Mouse (Mus musculus) midbrain, postnatal 0 days (tissue): ENCODE results near the gene 4930523C07Rik. TPM values are rescaled to one million over a fixed set of nuclear protein-coding genes. Genes with fewer than 3 reads are reported as not detected.

Source experiments
- ATAC-seq: fragments of 200-750 bp; cut with Nextera tagmentation; 2 replicates; pipeline ENCODE4 v1.8.0; 2017; ENCODE audit warnings: moderate number of reproducible peaks, mild to moderate bottlenecking, moderate TSS enrichment, moderate library complexity; ENCODE audit not compliant: low FRiP score
- DNase-seq: peaks from one replicate; pipeline ENCODE4 v3.0.0-alpha.2; 2015; ENCODE audit warnings: low spot score
- H3K27ac ChIP-seq: fragments of 300-500 bp; sonication (generic); 2 replicates; pipeline ENCODE4 v1.5.1; 2014; ENCODE audit warnings: low read depth, mild to moderate bottlenecking, low read length, mixed read lengths
- H3K27me3 ChIP-seq: fragments of 300-500 bp; sonication (generic); 2 replicates; pipeline ENCODE4 v1.6.1; 2014; ENCODE audit warnings: low read length, control low read depth, mixed read lengths; ENCODE audit not compliant: insufficient read depth
- H3K36me3 ChIP-seq: fragments of 300-500 bp; sonication (generic); 2 replicates; pipeline ENCODE4 v1.6.1; 2014; ENCODE audit warnings: low read length, control low read depth, mixed read lengths; ENCODE audit not compliant: insufficient read depth
- H3K4me1 ChIP-seq: fragments of 300-500 bp; sonication (generic); 2 replicates; pipeline ENCODE4 v1.6.1; 2014; ENCODE audit warnings: mild to moderate bottlenecking, control low read depth, antibody characterized with exemption, low read length, mixed read lengths; ENCODE audit not compliant: insufficient read depth
- H3K4me2 ChIP-seq: fragments of 300-500 bp; sonication (generic); 2 replicates; pipeline ENCODE4 v1.6.1; 2014; ENCODE audit warnings: low read depth, mild to moderate bottlenecking, low read length, mixed read lengths; ENCODE audit not compliant: poor library complexity, severe bottlenecking
- H3K4me3 ChIP-seq: fragments of 300-500 bp; sonication (generic); 2 replicates; pipeline ENCODE4 v1.5.1; 2014; ENCODE audit warnings: low read depth, mild to moderate bottlenecking, low read length, moderate library complexity
- H3K9ac ChIP-seq: fragments of 300-500 bp; sonication (generic); replicated peaks from 2 replicates; pipeline ENCODE4 v1.6.1; 2014; ENCODE audit warnings: mild to moderate bottlenecking, low read length, moderate library complexity, mixed read lengths; ENCODE audit not compliant: poor library complexity, severe bottlenecking
- H3K9me3 ChIP-seq: fragments of 300-500 bp; sonication (generic); 2 replicates; pipeline ENCODE4 v1.6.1; 2016; ENCODE audit warnings: low read length, control low read depth
- CTCF ChIP-seq: IDR thresholded peaks from 2 replicates; pipeline ENCODE4 v1.5.1; 2016; ENCODE audit warnings: antibody characterized with exemption, mild to moderate bottlenecking
- WGBS: fragments of 180-500 bp; shearing (Covaris S2); extraction: QIAGEN DNeasy Blood & Tissue Kit; methylation state at CpG from one replicate; pipeline ENCODE4 v1.1.7; 2014; 5-methylcytosine and 5-hydroxymethylcytosine counted together
- polyA plus RNA-seq: library from polyadenylated mRNA; unstranded; fragments of >200 nt; fragmentation: Nextera tagmentation; extraction: Ambion mirVana; gene quantifications from 2 replicates; pipeline ENCODE4 v1.2.1, GENCODE M21; 2015
- total RNA-seq: library from RNA; depleted of rRNA; stranded (reverse); fragments of >200 nt; gene quantifications from 2 replicates; pipeline ENCODE4 v1.2.3, GENCODE M21; 2014

The 4930523C07Rik gene
- total and polyA plus RNA-seq, 2 experiments from 2014 or later: 1.6 to 2.0 TPM

- Histone ChIP-seq H3K4me1 (no peaks in the 10 kb centered on the region), H3K27ac (no peak overlapping the region), H3K9me3 (no peaks in the 10 kb centered on the region), H3K4me3 (peak overlapping the region; percentile 34), H3K27me3 (no peaks in the 10 kb centered on the region), H3K36me3 (no peaks in the 10 kb centered on the region), H3K9ac (no peak overlapping the region), H3K4me2 (peak overlapping the region; percentile 58; the same call in 1 of the 2 replicates)
- WGBS: 75% methylated on average over 3 of the region's 3 CpGs
- no peak for DNase-seq
- no peak for TF ChIP-seq CTCF
- no peak for ATAC-seq
Observed at GRCm38 (mm10) chr1:160045056-160045715, 1.0 kb downstream of the 4930523C07Rik start.

- Histone ChIP-seq H3K4me1 (no peaks in the 10 kb centered on the region), H3K9me3 (no peaks in the 10 kb centered on the region), H3K4me2 (no peak overlapping the region), H3K27ac (no peak overlapping the region), H3K27me3 (no peaks in the 10 kb centered on the region), H3K4me3 (no peak overlapping the region), H3K9ac (no peak overlapping the region), H3K36me3 (no peaks in the 10 kb centered on the region)
- no peak for DNase-seq
- WGBS: 87% methylated on average over 5 of the region's 5 CpGs
- TF ChIP-seq CTCF: no peak
- no peak for ATAC-seq
Observed at GRCm38 (mm10) chr1:160045971-160046370, 1.8 kb downstream of the 4930523C07Rik start.

DNA sequence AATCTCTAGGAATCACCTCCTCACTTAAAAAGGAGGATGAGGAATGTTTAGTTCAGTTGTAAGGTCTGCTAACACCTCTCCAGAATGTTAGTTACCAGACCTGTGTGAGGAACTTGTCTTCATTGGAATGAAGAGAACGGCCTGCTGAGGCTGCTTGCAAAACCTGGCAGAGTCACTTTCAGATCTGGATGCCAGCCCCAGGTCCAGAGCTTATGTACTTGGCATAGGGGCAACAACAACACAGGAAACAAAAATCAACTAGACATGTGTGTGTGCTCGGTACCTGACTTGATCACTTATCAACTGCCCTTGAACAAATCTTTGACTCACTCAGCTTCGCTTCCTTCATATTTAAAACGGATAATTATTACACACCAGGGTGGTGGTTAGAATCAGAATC, 2.6 kb downstream of the 4930523C07Rik start:
- no peaks in the 10 kb centered on the region for H3K9me3 ChIP-seq
- H3K27ac ChIP-seq: no peak overlapping the region
- no peak overlapping the region for H3K4me2 ChIP-seq
- no peaks in the 10 kb centered on the region for H3K36me3 ChIP-seq
- ATAC-seq: no peak
- 90% methylated on average over 4 of the region's 4 CpGs for WGBS
- H3K4me1 ChIP-seq: no peaks in the 10 kb centered on the region
- no peaks in the 10 kb centered on the region for H3K27me3 ChIP-seq
- H3K9ac ChIP-seq: no peak overlapping the region
- DNase-seq: no peak
- H3K4me3 ChIP-seq: no peak overlapping the region
- TF ChIP-seq CTCF: no peak

- WGBS: 92% methylated on average over 7 of the region's 7 CpGs
- no peaks in the 10 kb centered on the region for H3K27me3 ChIP-seq
- H3K27ac ChIP-seq: no peak overlapping the region
- H3K36me3 ChIP-seq: no peaks in the 10 kb centered on the region
- no peak for TF ChIP-seq CTCF
- no peak overlapping the region for H3K9ac ChIP-seq
- no peaks in the 10 kb centered on the region for H3K4me1 ChIP-seq
- H3K4me2 ChIP-seq: no peak overlapping the region
- DNase-seq: no peak
- no peaks in the 10 kb centered on the region for H3K9me3 ChIP-seq
- no peak for ATAC-seq
- no peak overlapping the region for H3K4me3 ChIP-seq
Observed at GRCm38 (mm10) chr1:160047481-160047931, 3.3 kb downstream of the 4930523C07Rik start.

GRCm38 (mm10) chr1:160049131-160049880, 5.1 kb downstream of the 4930523C07Rik start:
- Histone ChIP-seq H3K27ac (no peak overlapping the region), H3K27me3 (no peaks in the 10 kb centered on the region), H3K9me3 (no peaks in the 10 kb centered on the region), H3K9ac (no peak overlapping the region), H3K4me3 (no peak overlapping the region), H3K4me2 (no peak overlapping the region), H3K36me3 (no peaks in the 10 kb centered on the region), H3K4me1 (no peaks in the 10 kb centered on the region)
- DNase-seq (no peak), ATAC-seq (no peak)
- 85% methylated on average over 5 of the region's 5 CpGs for WGBS
- TF ChIP-seq CTCF: no peak

- no peak overlapping the region for H3K4me3 ChIP-seq
- no peak for TF ChIP-seq CTCF
- DNase-seq (no peak), ATAC-seq (no peak)
- no peak overlapping the region for H3K27ac ChIP-seq
- WGBS: 94% methylated on average over 6 of the region's 6 CpGs
- H3K9me3 ChIP-seq: no peaks in the 10 kb centered on the region
- H3K27me3 ChIP-seq: no peaks in the 10 kb centered on the region
- no peak overlapping the region for H3K4me2 ChIP-seq
- H3K9ac ChIP-seq: no peak overlapping the region
- no peaks in the 10 kb centered on the region for H3K36me3 ChIP-seq
- H3K4me1 ChIP-seq: no peaks in the 10 kb centered on the region
Observed at GRCm38 (mm10) chr1:160050898-160051297, 6.7 kb downstream of the 4930523C07Rik start.
